Mouse (Mus musculus) midbrain, embryonic 16.5 days (tissue): ENCODE data around the gene Hnrnpl. TPM values are rescaled to one million over a fixed set of nuclear protein-coding genes. Genes with fewer than 3 reads are reported as not detected.
"Not testable (repeated sequence)": the region's sequence is repeated elsewhere in the genome, so short reads cannot be mapped to it uniquely, and the experiment has no call there.

Experiments
- ATAC-seq: fragments of 200-750 bp; cut with Nextera tagmentation; 2 replicates; pipeline ENCODE4 v1.8.0; 2017; ENCODE audit warnings: moderate TSS enrichment
- H3K27ac ChIP-seq: fragments of 300-500 bp; sonication (generic); 2 replicates; pipeline ENCODE4 v1.5.1; 2014; ENCODE audit warnings: mild to moderate bottlenecking, low read length, mixed read lengths
- H3K27me3 ChIP-seq: fragments of 300-500 bp; sonication (generic); 2 replicates; pipeline ENCODE4 v1.6.1; 2014; ENCODE audit warnings: low read depth, low read length, mixed read lengths; ENCODE audit not compliant: control insufficient read depth, insufficient read depth
- H3K36me3 ChIP-seq: fragments of 300-500 bp; sonication (generic); 2 replicates; pipeline ENCODE4 v1.6.1; 2014; ENCODE audit warnings: mild to moderate bottlenecking, low read length, moderate library complexity, mixed read lengths; ENCODE audit not compliant: control insufficient read depth, insufficient read depth
- H3K4me1 ChIP-seq: fragments of 300-500 bp; sonication (generic); 2 replicates; pipeline ENCODE4 v1.6.1; 2014; ENCODE audit warnings: mild to moderate bottlenecking, low read length, mixed read lengths; ENCODE audit not compliant: control insufficient read depth, insufficient read depth
- H3K4me2 ChIP-seq: fragments of 300-500 bp; sonication (generic); 2 replicates; pipeline ENCODE4 v1.6.1; 2014; ENCODE audit warnings: mild to moderate bottlenecking, low read length, mixed read lengths
- H3K4me3 ChIP-seq: fragments of 300-500 bp; sonication (generic); 2 replicates; pipeline ENCODE4 v1.5.1; 2014; ENCODE audit warnings: low read depth, mild to moderate bottlenecking, low read length, moderate library complexity, mixed read lengths
- H3K9ac ChIP-seq: fragments of 300-500 bp; sonication (generic); 2 replicates; pipeline ENCODE4 v1.6.1; 2014; ENCODE audit warnings: low read depth, low read length, mixed read lengths
- H3K9me3 ChIP-seq: fragments of 300-500 bp; sonication (generic); replicated peaks from 2 replicates; pipeline ENCODE4 v1.6.1; 2014; ENCODE audit warnings: mild to moderate bottlenecking, low read length, mixed read lengths; ENCODE audit not compliant: control insufficient read depth, poor library complexity, severe bottlenecking
- WGBS: fragments of 180-500 bp; shearing (Covaris S2); extraction: QIAGEN DNeasy Blood & Tissue Kit; methylation state at CpG from one replicate; pipeline ENCODE4 v1.1.7; 2014; 5-methylcytosine and 5-hydroxymethylcytosine counted together
- polyA plus RNA-seq: library from polyadenylated mRNA; unstranded; fragments of >200 nt; fragmentation: Nextera tagmentation; extraction: Ambion mirVana; gene quantifications from 2 replicates; pipeline ENCODE4 v1.2.1, GENCODE M21; 2015

Hnrnpl gene
- polyA plus RNA-seq, 1 experiment from 2014 or later = 134 TPM

- H3K36me3 ChIP-seq = no peaks in the 10 kb centered on the region
- ATAC-seq = no peak
- H3K9ac ChIP-seq = no peak overlapping the region
- H3K4me2 ChIP-seq = no peak overlapping the region
- 92% methylated on average over 28 of the region's 28 CpGs for WGBS
- H3K27me3 ChIP-seq = no peaks in the 10 kb centered on the region
- no peaks in the 10 kb centered on the region; the same call in 1 of the 2 replicates for H3K4me1 ChIP-seq
- H3K27ac ChIP-seq = no peak overlapping the region
- no peak overlapping the region for H3K4me3 ChIP-seq
- no peaks in the 10 kb centered on the region for H3K9me3 ChIP-seq
Observed at GRCm38 (mm10) chr7:28866769-28867507, 58.6 kb downstream of the Hnrnpl start.

DNA sequence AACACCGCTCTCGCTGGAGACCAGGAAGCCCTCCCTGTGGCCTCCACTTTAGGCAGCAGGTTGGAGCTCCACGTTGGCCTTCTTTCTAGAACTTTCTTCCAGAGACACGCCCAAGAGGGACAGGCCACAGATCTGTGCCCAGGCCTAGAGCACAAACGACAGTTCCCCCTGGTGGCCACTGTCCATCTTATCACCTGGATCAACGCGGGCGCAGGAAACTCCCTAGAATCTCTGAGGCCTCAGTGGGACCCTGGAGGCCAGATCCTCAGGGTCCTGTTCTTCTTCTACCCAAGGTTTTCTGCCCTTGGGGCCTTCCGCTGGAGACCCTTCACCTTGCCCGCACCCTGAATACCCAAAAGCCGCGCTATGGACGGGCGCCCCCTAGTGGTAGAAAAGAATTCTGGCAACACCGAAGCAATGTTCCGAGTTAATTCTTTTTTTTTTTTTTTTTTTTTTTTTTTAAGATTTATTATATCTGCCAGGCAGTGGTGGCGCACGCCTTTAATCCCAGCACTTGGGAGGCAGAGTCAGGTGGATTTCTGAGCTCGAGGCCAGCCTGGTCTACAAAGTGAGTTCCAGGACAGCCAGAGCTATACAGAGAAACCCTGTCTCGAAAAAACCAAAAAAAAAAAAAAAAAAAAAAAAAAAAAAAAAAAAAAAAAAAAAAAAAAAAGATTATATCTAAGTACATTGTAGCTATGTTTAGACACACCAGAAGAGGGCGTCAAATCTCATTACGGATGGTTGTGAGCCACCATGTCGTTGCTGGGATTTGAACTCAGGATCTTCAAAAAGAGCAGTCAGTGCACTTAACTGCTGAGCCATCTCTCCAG is 59.4 kb downstream of the Hnrnpl start:
- H3K27me3 ChIP-seq, H3K9ac ChIP-seq, H3K4me3 ChIP-seq, H3K27ac ChIP-seq, ATAC-seq, H3K36me3 ChIP-seq, H3K4me1 ChIP-seq, H3K4me2 ChIP-seq, H3K9me3 ChIP-seq: not testable (repeated sequence)
- 32% methylated on average over 23 of the region's 23 CpGs for WGBS

DNA sequence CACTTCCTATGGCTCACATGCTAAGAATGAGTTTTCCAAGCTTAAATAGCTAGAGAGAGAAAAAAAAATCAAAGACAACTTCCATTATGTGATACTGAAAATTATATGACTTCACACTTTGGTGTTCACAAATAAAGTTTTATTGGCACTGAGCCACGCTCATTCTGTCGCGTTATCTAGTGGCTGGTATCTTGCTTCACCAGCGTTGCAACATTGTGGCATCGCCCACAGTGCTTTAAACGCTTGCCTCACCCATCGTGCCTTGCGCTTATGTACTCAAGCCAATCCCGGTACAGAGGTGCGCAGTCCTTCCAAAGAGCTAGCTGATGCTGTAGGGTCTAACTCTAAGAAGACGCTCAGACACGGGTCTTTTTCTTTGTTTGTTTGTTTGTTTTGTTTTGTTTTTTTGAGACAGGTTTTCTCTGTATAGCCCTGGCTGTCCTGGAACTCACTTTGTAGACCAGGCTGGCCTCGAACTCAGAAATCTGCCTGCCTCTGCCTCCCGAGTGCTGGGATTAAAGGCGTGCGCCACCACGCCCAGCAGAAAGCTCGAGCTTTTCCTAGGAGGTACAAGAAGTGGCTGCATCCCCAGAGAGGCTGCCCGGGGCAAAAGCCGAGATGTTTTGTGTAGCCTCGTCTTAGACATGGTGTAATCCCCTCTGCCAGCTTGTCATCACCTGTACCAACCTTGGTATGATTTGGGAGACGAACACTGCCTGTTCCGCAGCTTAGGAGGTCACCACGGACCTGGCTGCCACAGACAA is 62.7 kb downstream of the Hnrnpl start:
- no peaks in the 10 kb centered on the region for H3K9me3 ChIP-seq
- H3K36me3 ChIP-seq = no peaks in the 10 kb centered on the region
- no peak overlapping the region for H3K4me3 ChIP-seq
- H3K27me3 ChIP-seq = no peaks in the 10 kb centered on the region
- no peaks in the 10 kb centered on the region for H3K4me1 ChIP-seq
- H3K27ac ChIP-seq = no peak overlapping the region
- no peak overlapping the region for H3K4me2 ChIP-seq
- ATAC-seq = no peak
- H3K9ac ChIP-seq = no peak overlapping the region
- WGBS = 91% methylated on average over 24 of the region's 24 CpGs

Other genes starting within 250 kb of the Hnrnpl start
- gene Samd4b, start 210.4 kb upstream of the Hnrnpl start, polyA plus RNA-seq = 20.2 and 20.4 TPM in 2 replicates
- 18.1 and 19.1 TPM in 2 replicates for gene Pak4, start 210.4 kb upstream of the Hnrnpl start, polyA plus RNA-seq
- 0.26 TPM in 1 of 2 replicates, not detected in the other for gene Acp7, start 177.2 kb upstream of the Hnrnpl start, polyA plus RNA-seq
- 15.1 and 17.3 TPM in 2 replicates for gene Fbxo27, start 115.7 kb upstream of the Hnrnpl start, polyA plus RNA-seq
- gene Fbxo17, start 91.7 kb upstream of the Hnrnpl start, polyA plus RNA-seq = 3.2 and 5.2 TPM in 2 replicates
- 95.8 and 99.4 TPM in 2 replicates for gene Mrps12, start 66.7 kb upstream of the Hnrnpl start, polyA plus RNA-seq
- gene Sars2, start 66.5 kb upstream of the Hnrnpl start, polyA plus RNA-seq = 15.6 and 16.4 TPM in 2 replicates
- gene Ccer2, start 52.4 kb upstream of the Hnrnpl start, polyA plus RNA-seq = 0.61 and 0.95 TPM in 2 replicates
- 117 and 121 TPM in 2 replicates for gene Sirt2, start 41.8 kb upstream of the Hnrnpl start, polyA plus RNA-seq
- gene Nfkbib, start 41.0 kb upstream of the Hnrnpl start, polyA plus RNA-seq = 52.0 and 64.7 TPM in 2 replicates
- 2.2 and 2.9 TPM in 2 replicates for gene Rinl, start 19.6 kb upstream of the Hnrnpl start, polyA plus RNA-seq
- 86.6 and 96.4 TPM in 2 replicates for gene Ech1, start 16.7 kb downstream of the Hnrnpl start, polyA plus RNA-seq
- 5.7 and 5.9 TPM in 2 replicates for gene Lgals4, start 25.3 kb downstream of the Hnrnpl start, polyA plus RNA-seq
- 6.7 and 10.3 TPM in 2 replicates for gene Lgals7, start 55.3 kb downstream of the Hnrnpl start, polyA plus RNA-seq
- gene Capn12, start 72.9 kb downstream of the Hnrnpl start, polyA plus RNA-seq = 0.40 and 0.57 TPM in 2 replicates
- 132 and 133 TPM in 2 replicates for gene Actn4, start 153.8 kb downstream of the Hnrnpl start, polyA plus RNA-seq
- gene Eif3k, start 173.3 kb downstream of the Hnrnpl start, polyA plus RNA-seq = 279 TPM in 2 replicates
- gene Map4k1, start 173.5 kb downstream of the Hnrnpl start, polyA plus RNA-seq = 11.8 and 13.2 TPM in 2 replicates